In the genomic region with DNA sequence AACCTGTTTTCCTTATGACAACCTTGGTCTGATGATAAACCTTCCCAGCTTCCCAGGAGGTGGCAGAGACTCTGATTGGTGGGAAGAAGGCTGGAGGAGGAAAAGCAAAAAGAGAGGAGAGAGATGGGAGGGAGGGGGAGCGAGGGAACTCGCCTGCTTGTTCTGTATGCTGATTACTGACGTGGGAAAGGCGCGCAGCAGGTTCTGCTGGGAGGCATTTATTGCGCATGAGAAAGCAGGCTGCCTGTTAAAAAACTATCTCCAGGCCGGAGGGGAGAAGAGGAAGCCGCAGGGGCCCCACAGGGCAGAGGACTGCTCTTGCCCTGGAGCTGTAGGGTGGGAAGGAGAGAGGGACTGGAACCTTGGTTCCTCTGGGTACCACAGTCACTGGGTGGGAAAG, we compare ENCODE assay signal across 8 mouse cellular contexts. TPM values are rescaled to one million over a fixed set of nuclear protein-coding genes. Genes with fewer than 3 reads are reported as not detected.
A peak's percentile ranks its signal among the peaks of the same experiment; 100 is the strongest.
DNase-seq lines count a peak whose midpoint lies in the region; ATAC-seq and TF ChIP-seq lines count a peak whose summit lies in the region.

No protein-coding gene starts in this region.

- H3K4me2 ChIP-seq in hindbrain, embryonic 13.5 days: peak overlapping the region; percentile 41
- H3K4me2 ChIP-seq in liver, postnatal 0 days (ENCODE audit: low read depth, low read length): peak overlapping the region; percentile 28; the same call in 1 of the 2 replicates

- H3K27me3 ChIP-seq in hindbrain, embryonic 13.5 days: no peaks in the 10 kb centered on the region
- no peaks in the 10 kb centered on the region for H3K27me3 ChIP-seq in liver, postnatal 0 days (ENCODE audit: insufficient read depth, low read length)

- no peak for TF ChIP-seq POLR2A in lung, adult 2 months (IDR thresholded peaks at IDR 0.05; ENCODE audit: borderline replicate concordance, extremely low read depth, low read depth, low read length)

- H3K4me1 ChIP-seq in hindbrain, embryonic 13.5 days (replicated peaks): peaks cover 81% of the 10 kb centered on the region
- peaks cover 61% of the 10 kb centered on the region for H3K4me1 ChIP-seq in liver, postnatal 0 days (ENCODE audit: insufficient read depth)
- H3K4me1 ChIP-seq in lung, adult 2 months (ENCODE audit: control insufficient read depth, insufficient read depth, low read length): no peaks in the 10 kb centered on the region; the same call in 1 of the 2 replicates

- H3K36me3 ChIP-seq in hindbrain, embryonic 13.5 days: no peaks in the 10 kb centered on the region
- no peaks in the 10 kb centered on the region for H3K36me3 ChIP-seq in liver, postnatal 0 days (replicated peaks; ENCODE audit: insufficient read depth, low read length)

- H3K27ac ChIP-seq in hindbrain, embryonic 13.5 days: peak overlapping the region; percentile 76
- H3K27ac ChIP-seq in liver, postnatal 0 days (ENCODE audit: low read depth): no peak overlapping the region

- TF ChIP-seq CTCF in liver, postnatal 0 days (IDR thresholded peaks at IDR 0.05; ENCODE audit: low read depth): no peak
- TF ChIP-seq CTCF in lung, adult 2 months (IDR thresholded peaks at IDR 0.05; ENCODE audit: insufficient read depth, low read length): no peak

- ATAC-seq in hindbrain, embryonic 13.5 days (ENCODE audit: low FRiP score): peak; percentile 43; the same call in 1 of the 2 replicates
- ATAC-seq in liver, postnatal 0 days: no peak

- intact Hi-C loops in heart, postnatal 36 days (cut with DNase I): no loop called here

- 0 out of 2 replicates have a peak overlapping the region, but pooled peaks have one; percentile 20 for H3K9ac ChIP-seq in hindbrain, embryonic 13.5 days
- no peak overlapping the region; the same call in 1 of the 2 replicates for H3K9ac ChIP-seq in liver, postnatal 0 days (replicated peaks)

- TF ChIP-seq EP300 in liver, postnatal 0 days (IDR thresholded peaks at IDR 0.05; ENCODE audit: low read depth): no peak

- DNase-seq in embryo, embryonic 10 days (ENCODE audit: low spot score): peak; percentile 48
- no peak for DNase-seq in embryo, embryonic 9.5 days (ENCODE audit: extremely low spot score)
- peak; percentile 61 to 62 for DNase-seq in cerebellum, postnatal 36 days
- DNase-seq in liver, postnatal 0 days: peak; percentile 33
- peak; percentile 52 for DNase-seq in right cerebral cortex, postnatal 4 days
- DNase-seq in heart, postnatal 36 days: no peak
- no peak for DNase-seq in lung, adult 2 months

- no peak overlapping the region for H3K4me3 ChIP-seq in hindbrain, embryonic 13.5 days
- H3K4me3 ChIP-seq in liver, postnatal 0 days (ENCODE audit: low read depth, low read length): no peak overlapping the region
- no peak overlapping the region for H3K4me3 ChIP-seq in lung, adult 2 months (replicated peaks; ENCODE audit: extremely low read depth, low read depth, low read length)

- 3% methylated on average over 8 of the region's 8 CpGs for WGBS in hindbrain, embryonic 13.5 days
- 26% methylated on average over 8 of the region's 8 CpGs for WGBS in liver, postnatal 0 days (ENCODE audit: insufficient replicate concordance)
- 52% methylated on average over 8 of the region's 8 CpGs for WGBS in lung, adult 2 months

- H3K9me3 ChIP-seq in hindbrain, embryonic 13.5 days: no peaks in the 10 kb centered on the region
- no peaks in the 10 kb centered on the region for H3K9me3 ChIP-seq in liver, postnatal 0 days (ENCODE audit: low read length)

RNA-seq across cellular contexts. Expression of a gene that starts 20.8 kb away (rescaled TPM):
- polyA plus RNA-seq in hindbrain, embryonic 13.5 days (2015; fragmentation: Nextera tagmentation; extraction: Ambion mirVana): 2.7 and 3.6 TPM in 2 replicates
- polyA plus RNA-seq in liver, postnatal 0 days (2015; fragmentation: Nextera tagmentation; extraction: Ambion mirVana): 0.11 and 0.14 TPM in 2 replicates
- under 1 TPM; 0.42 to 0.65 TPM for total RNA-seq in heart, postnatal 36 days (2021)
- 1.6 and 3.1 TPM in 2 replicates for polyA plus RNA-seq in lung, adult 2 months (2012; rRNA removed)

RNA-seq across cellular contexts. Expression of a gene that starts 34.2 kb away (rescaled TPM):
- polyA plus RNA-seq in hindbrain, embryonic 13.5 days (2015; fragmentation: Nextera tagmentation; extraction: Ambion mirVana): 10.2 and 14.8 TPM in 2 replicates
- polyA plus RNA-seq in liver, postnatal 0 days (2015; fragmentation: Nextera tagmentation; extraction: Ambion mirVana): 5.5 and 6.3 TPM in 2 replicates
- total RNA-seq in heart, postnatal 36 days (2021): 10 to 100 TPM; 30.9 to 32.5 TPM
- 179 and 202 TPM in 2 replicates for polyA plus RNA-seq in lung, adult 2 months (2012; rRNA removed)

Comparison
In these comparisons a context has a peak if more than half of its experiments do, and no peak if none do; other contexts are left out.
1. DNase-seq: peak in embryo, embryonic 10 days (single experiment), cerebellum, postnatal 36 days (2 of 2), liver, postnatal 0 days (single experiment) and right cerebral cortex, postnatal 4 days (single experiment); none in embryo, embryonic 9.5 days (single experiment), heart, postnatal 36 days (0 of 2) and lung, adult 2 months (single experiment).
2. RNA of a gene that starts 34.2 kb away (polyA plus RNA-seq): 179 to 202 TPM in lung, adult 2 months; 10.2 to 14.8 TPM in hindbrain, embryonic 13.5 days and 5.5 to 6.3 TPM in liver, postnatal 0 days; every median in the first group is over 10 times any median in the second.